Mouse (Mus musculus): ENCODE measurements at regions not wholly inside any gene's neighbourhood (a gene's known extent, or its start where the extent isn't known, plus 50 kb on each side); places are given as distances from the start of the nearest gene placed in this dataset.

GRCm38 (mm10) chr11:85966207-85966606 is 80.0 kb downstream of the Tbx4 start:
- H3K9me3 ChIP-seq, result no peaks in the 10 kb centered on the region
- no peak overlapping the region for H3K4me2 ChIP-seq (replicated peaks)
- no peaks in the 10 kb centered on the region for H3K27me3 ChIP-seq
- H3K9ac ChIP-seq, result no peak overlapping the region
- no peak overlapping the region for H3K27ac ChIP-seq
- H3K4me1 ChIP-seq, result peaks cover 10% of the 10 kb centered on the region
- 82% methylated on average over 5 of the region's 5 CpGs for WGBS
- no peak overlapping the region for H3K4me3 ChIP-seq
- ATAC-seq (ENCODE audit: low FRiP score, low read depth), result no peak
- no peaks in the 10 kb centered on the region for H3K36me3 ChIP-seq

DNA sequence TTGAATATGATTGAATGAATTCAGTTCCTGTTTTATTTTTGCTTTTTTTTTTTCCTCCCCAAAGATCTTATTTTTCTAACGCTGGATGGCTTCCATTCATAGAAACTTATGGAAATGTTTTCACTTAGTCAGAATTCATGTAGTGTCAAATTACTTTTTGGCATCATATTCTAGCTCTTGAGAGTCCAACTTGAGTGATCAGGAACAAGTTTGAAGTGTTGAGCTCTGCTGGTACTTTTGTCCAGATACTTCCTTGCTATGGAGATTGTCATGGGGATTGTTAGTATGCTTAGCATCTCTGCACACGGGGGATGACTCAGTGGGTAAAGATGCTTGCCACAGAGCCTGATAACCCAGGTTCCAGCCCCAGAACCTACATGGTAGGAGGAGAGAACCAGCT is 84.1 kb downstream of the Tbx4 start:
- H3K9me3 ChIP-seq, result no peaks in the 10 kb centered on the region
- H3K4me3 ChIP-seq, result no peak overlapping the region
- no peaks in the 10 kb centered on the region for H3K36me3 ChIP-seq
- H3K4me1 ChIP-seq, result no peaks in the 10 kb centered on the region
- no peak overlapping the region for H3K4me2 ChIP-seq (replicated peaks)
- ATAC-seq (ENCODE audit: low FRiP score, low read depth), result no peak
- no peaks in the 10 kb centered on the region for H3K27me3 ChIP-seq
- whole genome bisulfite sequencing, result 60% methylated on average over 2 of the region's 2 CpGs
- no peak overlapping the region for H3K27ac ChIP-seq
- no peak overlapping the region for H3K9ac ChIP-seq

GRCm38 (mm10) chr11:85972385-85972784 is 86.2 kb downstream of the Tbx4 start:
- ATAC-seq (ENCODE audit: low FRiP score, low read depth), result peak; percentile 66; the same call in 1 of the 2 replicates
- no peak overlapping the region for H3K4me3 ChIP-seq
- H3K4me1 ChIP-seq, result peaks cover 9% of the 10 kb centered on the region; the same call in 1 of the 2 replicates
- WGBS, result 24% methylated on average over 7 of the region's 7 CpGs
- H3K9me3 ChIP-seq, result no peaks in the 10 kb centered on the region
- H3K27ac ChIP-seq, result no peak overlapping the region
- no peaks in the 10 kb centered on the region for H3K27me3 ChIP-seq
- H3K36me3 ChIP-seq, result no peaks in the 10 kb centered on the region
- no peak overlapping the region for H3K4me2 ChIP-seq (replicated peaks)
- H3K9ac ChIP-seq, result no peak overlapping the region

DNA sequence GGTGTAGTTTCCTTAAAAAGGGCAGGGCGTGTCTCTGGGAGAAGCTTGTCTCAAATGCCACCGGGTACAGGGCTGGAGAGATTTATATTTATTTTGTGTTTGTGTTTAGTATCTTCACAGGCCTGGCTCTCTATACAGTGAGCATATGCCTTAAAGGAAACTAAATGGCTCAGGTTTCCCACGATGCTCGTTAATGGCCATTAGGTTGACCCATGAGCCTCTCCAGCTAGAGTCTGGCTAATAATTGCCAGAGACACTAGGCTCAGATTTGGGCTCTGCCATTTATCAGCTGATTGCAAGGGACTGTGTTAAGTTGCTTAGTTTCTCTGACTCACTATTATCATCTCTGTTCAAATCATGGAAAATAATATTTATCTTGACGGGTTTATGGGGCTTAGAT is 87.5 kb downstream of the Tbx4 start:
- Histone ChIP-seq H3K27me3 (no peaks in the 10 kb centered on the region), H3K4me2 (replicated peaks) (no peak overlapping the region), H3K4me3 (no peak overlapping the region), H3K36me3 (no peaks in the 10 kb centered on the region), H3K27ac (no peak overlapping the region), H3K9ac (no peak overlapping the region), H3K4me1 (peaks cover 9% of the 10 kb centered on the region; the same call in 1 of the 2 replicates), H3K9me3 (no peaks in the 10 kb centered on the region)
- ATAC-seq (ENCODE audit: low FRiP score, low read depth), result no peak
- 41% methylated on average over 5 of the region's 5 CpGs for WGBS

DNA sequence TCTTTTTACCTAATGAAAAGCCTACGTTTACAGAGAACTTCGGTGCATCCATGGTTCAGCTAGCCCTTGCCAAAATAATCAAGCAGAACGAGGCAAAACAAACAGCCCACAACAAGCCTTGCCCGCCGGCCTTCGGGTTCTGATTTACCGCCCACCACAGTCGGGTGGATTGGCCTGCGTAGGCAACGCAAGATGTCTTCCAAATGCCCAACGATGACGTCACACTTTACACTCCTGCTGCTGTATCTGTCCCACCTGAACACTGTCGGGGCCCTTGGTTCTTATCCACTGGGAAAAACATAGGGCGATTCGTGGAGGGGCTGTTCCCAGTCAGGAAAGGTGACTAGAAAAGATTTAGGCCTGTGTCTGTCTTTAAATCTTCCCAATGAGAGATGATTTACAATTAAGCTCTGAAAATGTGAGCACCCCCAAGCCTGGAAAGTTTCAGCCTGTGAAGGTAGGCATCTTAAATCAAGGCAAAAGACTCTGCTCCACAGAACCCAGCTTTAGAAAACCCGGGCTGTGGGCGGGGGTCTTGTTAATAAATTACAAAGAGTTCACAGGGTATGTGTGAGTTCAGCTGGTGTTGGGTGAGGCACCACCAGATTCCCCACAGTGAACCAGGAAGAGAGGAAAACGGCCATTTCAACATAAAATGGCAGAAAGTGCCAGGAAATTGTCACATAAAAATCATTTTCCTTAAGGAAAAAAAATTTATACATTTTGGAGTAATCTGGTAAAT is 90.6 kb downstream of the Tbx4 start:
- Histone ChIP-seq H3K9me3 (no peaks in the 10 kb centered on the region), H3K9ac (no peak overlapping the region), H3K27ac (no peak overlapping the region), H3K27me3 (no peaks in the 10 kb centered on the region), H3K4me2 (replicated peaks) (no peak overlapping the region), H3K4me3 (no peak overlapping the region), H3K4me1 (peaks cover 17% of the 10 kb centered on the region), H3K36me3 (no peaks in the 10 kb centered on the region)
- no peak for ATAC-seq (ENCODE audit: low FRiP score, low read depth)
- WGBS, result 67% methylated on average over 18 of the region's 18 CpGs

DNA sequence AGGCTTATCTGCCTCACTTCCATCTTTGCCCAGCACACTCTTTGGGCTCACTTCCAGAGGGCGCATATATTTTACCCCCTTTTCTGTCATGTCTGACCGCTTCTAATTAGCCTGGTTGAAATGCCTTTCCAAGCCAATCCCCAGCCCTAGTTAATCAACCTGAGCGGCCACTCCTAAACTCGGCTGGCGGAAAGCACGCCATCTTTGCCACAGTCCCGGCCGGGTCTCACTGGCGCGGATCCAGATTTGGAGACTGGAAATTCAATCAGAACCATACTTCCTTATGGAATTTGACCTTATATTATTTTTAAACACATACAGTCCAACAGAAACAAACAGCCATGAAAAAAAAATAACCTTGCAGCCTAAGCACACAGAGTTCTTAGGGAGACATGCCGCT is 94.2 kb downstream of the Tbx4 start:
- WGBS, result 62% methylated on average over 11 of the region's 11 CpGs
- ATAC-seq (ENCODE audit: low FRiP score, low read depth), result no peak; the same call in 1 of the 2 replicates
- Histone ChIP-seq H3K4me2 (replicated peaks) (0 out of 2 replicates have a peak overlapping the region, but pooled peaks have one; percentile 16), H3K27ac (no peak overlapping the region), H3K36me3 (no peaks in the 10 kb centered on the region), H3K27me3 (no peaks in the 10 kb centered on the region), H3K4me1 (peaks cover 17% of the 10 kb centered on the region), H3K4me3 (no peak overlapping the region), H3K9ac (no peak overlapping the region), H3K9me3 (no peaks in the 10 kb centered on the region)

GRCm38 (mm10) chr11:85981561-85981960 is 95.3 kb downstream of the Tbx4 start:
- H3K4me3 ChIP-seq, result no peak overlapping the region
- H3K36me3 ChIP-seq, result no peaks in the 10 kb centered on the region
- ATAC-seq (ENCODE audit: low FRiP score, low read depth), result no peak
- H3K27me3 ChIP-seq, result no peaks in the 10 kb centered on the region
- H3K4me1 ChIP-seq, result peaks cover 14% of the 10 kb centered on the region
- 91% methylated on average over 4 of the region's 4 CpGs for WGBS
- no peak overlapping the region for H3K4me2 ChIP-seq (replicated peaks)
- no peak overlapping the region for H3K9ac ChIP-seq
- H3K9me3 ChIP-seq, result no peaks in the 10 kb centered on the region
- H3K27ac ChIP-seq, result no peak overlapping the region

- Histone ChIP-seq H3K4me3 (no peak overlapping the region), H3K4me1 (peaks cover 7% of the 10 kb centered on the region; the same call in 1 of the 2 replicates), H3K9me3 (no peaks in the 10 kb centered on the region), H3K4me2 (replicated peaks) (no peak overlapping the region), H3K9ac (no peak overlapping the region), H3K27ac (no peak overlapping the region), H3K36me3 (no peaks in the 10 kb centered on the region), H3K27me3 (peaks cover 15% of the 10 kb centered on the region; the same call in 1 of the 2 replicates)
- no peak for ATAC-seq (ENCODE audit: low FRiP score, low read depth)
- WGBS, result 86% methylated on average over 8 of the region's 8 CpGs
Observed at GRCm38 (mm10) chr11:85986338-85986737, 100.1 kb downstream of the Tbx4 start.

DNA sequence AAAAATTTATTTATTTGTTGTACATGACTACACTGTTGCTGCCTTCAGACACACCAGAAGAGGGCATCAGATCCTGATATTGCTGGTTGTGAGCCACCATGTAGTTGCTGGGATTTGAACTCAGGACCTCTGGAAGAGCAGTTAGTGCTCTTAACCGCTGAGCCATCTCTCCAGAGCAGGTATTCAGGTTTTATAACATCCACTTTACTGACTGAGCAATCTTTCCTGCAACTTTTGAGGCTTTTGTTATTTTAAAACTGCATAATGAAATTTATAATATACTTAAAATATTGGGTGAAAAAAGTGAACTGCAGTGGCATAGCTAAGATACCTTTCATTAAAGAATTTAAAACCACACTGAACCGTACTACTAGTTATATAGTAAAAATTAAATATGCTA is 101.0 kb downstream of the Tbx4 start:
- H3K4me2 ChIP-seq (replicated peaks), result no peak overlapping the region
- no peak for ATAC-seq (ENCODE audit: low FRiP score, low read depth)
- H3K27me3 ChIP-seq, result peaks cover 15% of the 10 kb centered on the region; the same call in 1 of the 2 replicates

DNA sequence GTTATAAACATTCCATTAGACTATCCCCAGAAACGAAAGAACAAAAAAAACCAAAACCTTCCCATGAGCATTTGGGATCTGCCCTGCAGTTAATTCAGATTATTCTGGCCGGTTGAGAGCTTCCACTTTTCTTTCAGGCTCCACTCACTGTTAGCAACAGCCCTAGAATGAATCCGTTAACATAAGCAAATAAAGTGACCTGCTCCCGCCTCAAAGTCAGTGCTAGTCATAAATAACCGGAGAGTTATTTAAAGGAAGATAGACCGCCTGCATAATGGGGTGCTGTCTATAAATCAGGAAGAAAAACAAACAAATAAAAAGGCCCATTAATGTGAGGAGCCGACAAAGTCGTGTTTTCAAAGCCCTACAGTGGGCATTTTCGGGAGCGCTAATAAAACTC is 103.3 kb downstream of the Tbx4 start:
- peak overlapping the region; percentile 60 for H3K4me2 ChIP-seq (replicated peaks)
- 3% methylated on average over 10 of the region's 10 CpGs for WGBS
- H3K27ac ChIP-seq, result no peak overlapping the region
- H3K4me3 ChIP-seq, result peak overlapping the region; percentile 28
- H3K9ac ChIP-seq, result peak overlapping the region; percentile 25; the same call in 1 of the 2 replicates
- H3K9me3 ChIP-seq, result no peaks in the 10 kb centered on the region
- peaks cover 15% of the 10 kb centered on the region; the same call in 1 of the 2 replicates for H3K27me3 ChIP-seq
- no peak for ATAC-seq (ENCODE audit: low FRiP score, low read depth)
- H3K36me3 ChIP-seq, result no peaks in the 10 kb centered on the region
- peaks cover 8% of the 10 kb centered on the region; the same call in 1 of the 2 replicates for H3K4me1 ChIP-seq

More for the DNA sequence above, 101.0 kb downstream of the Tbx4 start:
- peaks cover 7% of the 10 kb centered on the region; the same call in 1 of the 2 replicates for H3K4me1 ChIP-seq
- 88% methylated on average over 2 of the region's 2 CpGs for WGBS
- no peaks in the 10 kb centered on the region for H3K36me3 ChIP-seq
- no peak overlapping the region for H3K27ac ChIP-seq
- no peaks in the 10 kb centered on the region for H3K9me3 ChIP-seq
- H3K9ac ChIP-seq, result no peak overlapping the region
- no peak overlapping the region for H3K4me3 ChIP-seq

DNA sequence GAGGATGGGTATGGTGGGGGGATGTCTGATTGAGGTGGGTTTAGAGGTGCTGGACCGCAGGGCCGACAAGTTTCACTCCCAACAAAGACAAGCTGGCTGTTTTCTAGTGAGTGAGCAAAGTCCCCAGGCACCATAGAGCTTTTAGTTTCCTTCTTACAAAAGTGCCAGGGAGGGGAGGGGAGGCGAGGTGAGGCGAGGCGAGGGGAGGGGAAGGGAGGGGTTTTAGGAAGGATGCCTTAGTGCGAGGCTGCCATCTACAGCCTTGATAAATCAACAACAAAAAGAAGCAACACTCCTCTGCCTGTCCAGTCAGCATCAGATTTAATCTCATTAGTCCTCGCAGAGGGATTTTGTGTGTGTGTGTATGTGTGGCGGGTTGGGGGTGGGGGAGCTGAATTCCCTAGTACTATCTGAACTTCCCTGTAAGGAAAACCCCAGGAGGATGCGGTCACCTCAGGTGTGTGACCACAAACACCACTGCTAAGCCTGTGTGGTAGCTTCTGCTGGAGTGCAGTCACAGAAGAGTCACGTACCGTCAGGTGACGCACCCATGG is 103.8 kb downstream of the Tbx4 start:
- no peaks in the 10 kb centered on the region for H3K9me3 ChIP-seq
- 10% methylated on average over 12 of the region's 12 CpGs for WGBS
- H3K27me3 ChIP-seq, result peaks cover 15% of the 10 kb centered on the region; the same call in 1 of the 2 replicates
- peak overlapping the region; percentile 60 for H3K4me2 ChIP-seq (replicated peaks)
- peak overlapping the region; percentile 28 for H3K4me3 ChIP-seq
- no peaks in the 10 kb centered on the region for H3K36me3 ChIP-seq
- H3K27ac ChIP-seq, result no peak overlapping the region
- ATAC-seq (ENCODE audit: low FRiP score, low read depth), result no peak
- peak overlapping the region; percentile 25; the same call in 1 of the 2 replicates for H3K9ac ChIP-seq
- peaks cover 13% of the 10 kb centered on the region for H3K4me1 ChIP-seq

- Histone ChIP-seq H3K9ac (peak overlapping the region; percentile 25; the same call in 1 of the 2 replicates), H3K27me3 (peaks cover 8% of the 10 kb centered on the region), H3K4me3 (peak overlapping the region; percentile 33), H3K27ac (no peak overlapping the region), H3K36me3 (no peaks in the 10 kb centered on the region), H3K4me1 (peaks cover 20% of the 10 kb centered on the region), H3K4me2 (replicated peaks) (peak overlapping the region; percentile 64), H3K9me3 (no peaks in the 10 kb centered on the region)
- WGBS, result 34% methylated on average over 29 of the region's 29 CpGs
- peak; percentile 80 for ATAC-seq (ENCODE audit: low FRiP score, low read depth)
Observed at GRCm38 (mm10) chr11:85995318-85996095, 109.3 kb downstream of the Tbx4 start.
